Mouse (Mus musculus): ENCODE data around the gene Htr6.

Htr6 gene

GRCm38 (mm10) chr4:139048518-139048917 lies 26.9 kb downstream of the Htr6 start:
- DNase-seq (ENCODE audit: low spot score) = no peak

GRCm38 (mm10) chr4:139046354-139046753 lies 29.0 kb downstream of the Htr6 start:
- no peak for DNase-seq (ENCODE audit: low spot score)

DNA sequence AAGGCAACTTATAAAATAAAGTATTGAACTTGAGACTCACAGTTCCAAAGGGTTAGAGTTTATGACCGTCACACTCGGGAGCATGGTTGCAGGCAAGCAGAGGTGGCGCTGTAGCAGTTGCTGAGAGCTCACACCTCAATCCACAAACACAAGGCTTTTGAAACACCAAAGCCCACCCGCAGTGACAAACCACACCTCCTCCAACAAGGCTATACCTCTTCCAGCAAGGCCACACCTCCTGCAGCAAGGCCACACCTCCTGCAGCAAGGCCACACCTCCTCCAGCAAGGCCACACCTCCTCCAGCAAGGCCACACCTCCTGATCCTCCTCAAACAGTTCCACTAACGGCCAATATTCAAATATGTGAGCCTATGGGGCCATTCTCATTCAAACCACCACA lies 30.8 kb downstream of the Htr6 start:
- no peak for DNase-seq (ENCODE audit: low spot score)

GRCm38 (mm10) chr4:139043600-139043999 lies 31.8 kb downstream of the Htr6 start:
- no peak for DNase-seq (ENCODE audit: low spot score)

GRCm38 (mm10) chr4:139042611-139043010 lies 32.8 kb downstream of the Htr6 start:
- no peak for DNase-seq (ENCODE audit: low spot score)

- no peak for DNase-seq (ENCODE audit: low spot score)
These were observed 35.1 kb downstream of the Htr6 start for GRCm38 (mm10) chr4:139040084-139040839.

DNA sequence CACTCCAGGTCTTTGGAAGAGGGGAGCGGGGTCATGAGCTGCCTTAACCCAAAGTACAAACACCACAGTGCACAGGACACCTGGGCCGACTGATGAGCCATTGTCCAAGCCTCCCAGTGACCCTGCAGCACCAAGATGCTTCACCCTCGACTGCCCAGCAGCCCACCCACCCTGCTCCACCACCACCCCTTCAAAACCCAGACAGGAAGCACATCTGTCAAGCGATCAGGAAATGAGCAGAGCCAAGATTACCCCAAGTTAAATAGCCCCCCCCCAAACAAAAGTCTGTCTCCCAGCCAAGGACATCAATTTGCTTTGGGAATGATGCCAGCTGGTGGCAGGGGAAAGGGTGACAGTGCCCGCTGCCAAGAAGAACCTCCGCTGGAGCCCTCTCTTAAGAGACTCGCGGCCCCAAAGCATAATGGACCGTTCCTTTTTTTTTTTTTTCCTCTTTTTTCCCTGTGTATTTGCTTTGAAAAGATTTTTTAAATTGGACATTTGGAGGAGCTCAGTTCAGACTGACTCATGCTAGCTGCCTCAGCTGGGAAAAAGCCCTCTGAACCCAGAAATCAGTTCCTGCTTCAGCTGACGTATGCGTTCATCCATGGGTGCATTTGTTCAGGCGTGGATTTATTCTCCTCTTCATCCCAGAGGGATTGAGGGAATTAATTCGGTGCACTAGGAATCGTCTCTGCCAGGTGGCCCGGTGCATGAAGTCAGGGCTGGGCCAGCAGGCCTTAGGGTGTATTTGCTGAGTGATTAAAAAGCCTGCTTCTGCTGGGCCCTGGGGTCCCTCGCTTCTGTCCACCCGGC lies 37.4 kb downstream of the Htr6 start:
- no peak for DNase-seq (ENCODE audit: low spot score)

GRCm38 (mm10) chr4:139035799-139036198 lies 39.6 kb downstream of the Htr6 start:
- no peak for DNase-seq (ENCODE audit: low spot score)

DNA sequence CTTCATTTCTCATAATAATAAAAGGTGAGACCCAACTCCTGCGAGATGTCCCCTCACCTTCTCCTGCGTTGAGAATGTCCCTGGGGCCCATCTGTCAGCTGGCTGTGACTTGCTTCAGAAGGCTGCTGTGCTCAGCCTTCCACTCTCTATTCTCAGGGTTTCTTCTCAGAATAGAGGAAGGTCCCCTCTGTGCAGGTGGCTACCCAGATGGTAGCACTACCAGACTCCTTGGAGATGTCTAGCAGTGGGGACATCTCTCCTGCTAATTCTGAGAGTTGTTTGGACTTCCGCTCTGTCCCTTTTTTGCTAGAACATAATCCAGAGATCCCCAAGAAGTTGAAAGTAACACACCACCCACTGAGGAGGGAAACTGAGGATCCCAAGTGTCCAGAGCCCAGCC lies 40.4 kb downstream of the Htr6 start:
- no peak for DNase-seq (ENCODE audit: low spot score)

- no peak for DNase-seq (ENCODE audit: low spot score)
These were observed 40.8 kb downstream of the Htr6 start for GRCm38 (mm10) chr4:139034540-139034939.

GRCm38 (mm10) chr4:139034010-139034367 lies 41.4 kb downstream of the Htr6 start:
- no peak for DNase-seq (ENCODE audit: low spot score)

GRCm38 (mm10) chr4:139033263-139034009 lies 41.9 kb downstream of the Htr6 start:
- DNase-seq (ENCODE audit: low spot score) = no peak

DNA sequence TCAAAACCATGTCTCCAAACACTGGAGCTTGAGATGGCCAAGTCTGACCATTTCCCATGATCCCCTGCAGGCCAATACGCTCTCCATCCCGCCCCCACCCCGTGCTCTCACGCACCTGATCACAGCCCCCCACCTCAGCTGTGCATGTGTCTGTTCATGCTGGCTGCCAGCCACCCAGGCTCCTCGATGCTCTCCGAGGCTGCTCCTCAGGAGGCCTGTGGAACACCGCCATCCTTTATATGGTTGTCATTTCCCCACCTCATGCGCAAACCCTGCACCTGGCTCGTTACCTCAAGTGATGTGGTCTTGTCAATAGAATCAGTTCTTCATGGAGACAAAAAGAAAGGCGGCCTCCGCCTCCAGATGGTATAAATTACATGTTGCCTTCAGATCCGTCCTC lies 42.8 kb downstream of the Htr6 start:
- no peak for DNase-seq (ENCODE audit: low spot score)

DNA sequence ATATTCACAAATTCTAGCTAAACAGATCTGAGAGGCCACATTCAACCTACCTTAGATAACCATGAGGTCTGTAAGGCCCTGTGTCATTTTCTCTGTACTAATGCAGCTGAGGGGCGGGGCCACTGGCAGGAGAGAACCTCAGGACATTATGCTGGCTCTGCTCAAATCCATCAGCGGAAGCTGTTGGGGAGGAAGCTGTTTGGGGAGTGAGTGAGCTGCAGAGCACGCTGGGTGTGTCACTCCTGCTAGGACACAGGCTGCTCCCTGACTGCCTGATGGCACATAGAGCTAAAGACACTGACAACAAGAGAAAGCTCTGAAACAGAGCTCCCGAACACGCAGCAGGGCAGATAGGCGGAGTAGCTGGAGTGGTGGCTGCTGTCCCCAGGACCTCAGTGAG lies 44.7 kb downstream of the Htr6 start:
- DNase-seq (ENCODE audit: low spot score) = no peak

DNA sequence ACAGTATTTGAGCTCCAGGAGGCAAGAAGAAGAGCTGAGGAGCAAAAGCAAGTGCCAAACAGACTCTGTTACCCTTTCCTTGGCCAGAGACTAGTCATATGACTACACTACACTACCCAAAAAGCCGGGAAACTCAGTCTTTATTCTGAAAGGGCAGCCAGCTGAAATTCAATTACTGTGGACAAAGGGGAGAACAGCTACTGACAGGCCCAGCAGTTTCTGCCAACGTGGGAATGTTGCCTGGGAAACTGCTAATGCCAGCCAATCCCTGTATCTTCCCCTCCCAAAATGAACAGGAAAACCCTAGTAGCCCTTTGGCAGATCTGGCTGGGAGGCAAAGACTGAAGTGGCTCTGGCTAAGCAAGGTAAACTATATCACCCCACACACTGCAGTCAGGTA lies 51.0 kb downstream of the Htr6 start:
- no peak for DNase-seq (ENCODE audit: low spot score)

- peak; percentile 59 for DNase-seq (ENCODE audit: low spot score)
These were observed 55.0 kb downstream of the Htr6 start for GRCm38 (mm10) chr4:139020385-139020784.

- no peak for DNase-seq (ENCODE audit: low spot score)
These were observed 56.0 kb downstream of the Htr6 start for GRCm38 (mm10) chr4:139019413-139019812.

DNA sequence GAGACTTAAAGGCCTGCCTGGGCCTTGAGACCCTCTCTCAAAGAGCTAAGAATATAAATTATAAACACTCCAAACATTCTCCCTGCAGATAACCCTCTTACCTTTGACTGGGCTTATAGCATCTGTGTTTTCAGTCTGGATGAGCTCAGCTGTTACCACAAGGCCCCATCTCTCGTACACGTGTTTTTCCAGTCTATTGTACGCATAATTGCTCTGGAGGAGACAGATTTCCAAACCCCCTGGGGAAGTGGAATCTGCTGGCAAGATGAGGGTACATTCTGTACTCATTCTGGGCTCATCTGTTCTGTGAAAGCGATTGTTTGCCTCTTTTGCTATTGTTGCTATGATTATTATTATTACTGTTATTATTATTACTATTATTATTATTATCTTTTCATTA lies 56.4 kb downstream of the Htr6 start:
- no peak for DNase-seq (ENCODE audit: low spot score)

DNA sequence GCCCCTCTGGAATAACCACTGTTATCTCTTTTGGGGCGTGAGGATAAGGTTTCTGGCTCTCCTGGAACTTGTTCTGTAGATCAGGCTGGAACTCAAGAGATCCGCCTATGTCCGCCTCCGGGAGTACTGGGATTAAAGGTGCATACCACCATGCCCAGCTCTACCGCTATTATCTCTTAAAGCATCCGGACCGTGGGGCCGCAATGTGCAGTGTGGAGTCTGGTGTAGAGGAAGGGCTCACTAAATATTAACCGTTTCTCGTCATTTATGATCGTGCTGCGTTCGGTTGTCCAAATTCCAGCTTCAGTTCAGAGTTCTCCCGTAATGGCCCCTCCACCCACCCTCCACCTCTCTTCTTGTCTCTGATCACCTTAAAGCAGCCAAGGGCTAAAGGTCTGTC lies 57.0 kb downstream of the Htr6 start:
- no peak for DNase-seq (ENCODE audit: low spot score)

GRCm38 (mm10) chr4:139014793-139015192 lies 60.6 kb downstream of the Htr6 start:
- DNase-seq (ENCODE audit: low spot score) = no peak

GRCm38 (mm10) chr4:139013281-139013680 lies 62.1 kb downstream of the Htr6 start:
- DNase-seq (ENCODE audit: low spot score) = no peak

DNA sequence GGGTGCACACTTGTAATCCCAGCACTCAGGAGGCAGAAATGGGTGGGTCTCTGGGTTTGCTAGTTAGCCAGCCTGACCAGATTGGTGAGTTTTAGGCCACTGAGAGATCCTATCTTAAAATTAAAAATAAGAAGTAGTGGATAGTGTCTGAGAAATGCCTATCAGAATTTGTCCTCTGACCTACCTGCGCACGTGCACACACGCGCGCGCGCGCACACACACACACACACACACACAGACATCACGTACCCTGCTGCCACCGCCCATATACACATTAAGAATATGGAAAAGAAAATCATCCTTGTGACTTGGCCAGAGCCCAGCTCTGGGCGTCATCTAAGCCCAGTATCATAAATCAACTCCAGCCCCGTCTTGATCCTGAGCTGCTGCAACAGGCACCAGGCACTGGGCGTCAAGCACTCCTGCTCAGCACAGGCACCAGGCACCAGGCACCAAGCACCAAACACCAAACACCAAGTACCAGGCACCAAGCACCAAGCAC lies 64.1 kb downstream of the Htr6 start:
- no peak for DNase-seq (ENCODE audit: low spot score)
